Mouse (Mus musculus) C3H10T1/2 (cell line): ENCODE measurements around the gene Gm49336. TPM values are rescaled to one million over a fixed set of nuclear protein-coding genes. Genes with fewer than 3 reads are reported as not detected.

ENCODE experiments used
- polyA plus RNA-seq, 2 experiments: library from polyadenylated mRNA; unstranded; fragments of >200 nt; fragmentation: generic; extraction: Trizol; gene quantifications; one replicate each; pipeline ENCODE4 v1.2.1; 2012; ENCODE audit warnings: missing spikeins in 2 of 2

Gene Gm49336
- 1 to 10 TPM; 1.1 to 4.8 TPM for polyA plus RNA-seq

DNA sequence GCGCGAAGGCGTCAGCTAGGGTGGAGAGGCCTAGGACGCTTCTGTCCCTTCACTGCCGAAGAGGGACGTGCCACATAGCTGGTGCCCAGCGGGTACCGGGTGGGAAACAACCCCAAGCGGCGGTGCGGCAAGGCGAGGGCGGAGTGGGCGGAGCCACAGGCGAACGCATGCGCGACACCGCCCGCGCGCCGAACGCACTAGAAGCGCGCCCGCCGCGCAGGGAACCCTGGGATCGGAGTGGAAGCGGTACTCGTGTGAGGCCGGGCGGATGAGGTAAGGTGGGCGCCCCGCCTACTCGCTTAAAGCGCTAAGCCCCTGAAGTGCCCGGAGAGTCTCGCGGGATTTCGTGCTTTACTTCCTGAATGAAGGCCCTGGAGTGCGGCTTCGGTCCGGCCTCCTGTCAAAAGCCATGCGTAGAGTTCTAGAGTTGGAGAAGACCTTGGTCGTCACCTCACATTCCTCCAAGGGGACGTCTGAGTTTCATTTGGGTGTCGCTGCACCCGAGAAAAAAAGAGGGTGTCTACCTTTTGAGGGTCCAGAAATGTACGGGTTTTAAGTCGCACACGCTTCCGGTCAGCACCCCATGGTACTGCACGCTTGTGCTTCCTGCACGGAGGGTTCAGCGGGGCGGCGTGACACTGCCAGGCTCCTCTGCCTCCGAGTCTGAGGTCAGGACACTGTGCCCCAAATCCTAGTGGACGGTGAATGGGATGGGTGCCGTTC lies at the start of gene Gm49336, which contains the start of gene Nupl1:
Gm49336 (minus strand) TSS at position 227 of the 723 bp plus-strand sequence.
Nupl1 (minus strand) TSS at position 151 of the 723 bp plus-strand sequence.

DNA sequence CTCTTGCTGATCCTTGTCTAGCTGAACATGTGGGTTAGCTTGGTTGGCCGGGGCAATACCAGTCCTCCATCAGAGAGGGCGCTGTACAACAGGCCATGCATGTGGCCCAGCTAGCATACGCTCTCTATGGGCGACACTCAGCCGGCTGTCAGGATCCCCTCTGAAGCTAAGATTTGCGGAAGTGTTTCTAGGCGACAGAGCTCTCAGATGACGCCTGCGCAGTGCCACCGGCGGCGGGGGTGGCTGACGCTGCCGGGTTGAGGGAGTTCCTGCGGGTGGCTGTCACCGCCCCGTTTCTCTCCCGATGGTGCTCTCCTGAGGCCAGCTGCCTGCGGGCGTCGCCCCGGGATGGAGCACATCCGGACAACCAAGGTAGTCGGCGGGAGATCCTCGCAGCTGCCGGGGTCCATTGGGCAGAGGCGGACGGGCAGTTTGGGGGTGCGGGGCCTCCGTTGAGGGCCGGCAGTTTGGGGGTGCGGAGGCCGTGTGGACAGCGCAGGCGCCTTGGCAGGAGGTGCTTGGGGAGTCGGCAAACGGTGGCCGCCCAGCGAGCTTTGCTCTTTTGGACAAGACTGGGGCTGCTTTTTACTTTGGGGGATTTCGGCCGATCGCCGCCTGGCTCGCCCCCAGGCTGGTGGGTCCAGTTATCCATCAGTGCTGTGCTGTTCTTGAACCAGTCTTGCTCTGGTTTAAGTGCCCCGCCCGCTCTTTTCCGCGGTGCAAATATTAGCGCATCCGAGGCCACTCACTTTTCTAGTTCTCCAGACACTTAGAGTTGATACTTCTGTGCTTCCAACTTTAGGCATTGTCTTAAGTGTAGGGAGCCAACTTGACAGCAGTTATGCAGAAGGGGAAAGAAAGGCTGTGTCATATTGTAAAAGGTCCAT lies 13.9 kb upstream of the Gm49336 start, which contains the start of gene Mtmr6:
Mtmr6 (plus strand) TSS at position 239 of the 887 bp plus-strand sequence.

GRCm38 (mm10) chr14:60196884-60197283 lies 54.4 kb downstream of the Gm49336 start, which contains the start of gene Atp8a2:
Atp8a2 (minus strand) TSS chr14:60197179.

Other genes with a start within 250 kb of the Gm49336 start
- under 1 TPM in 1 of 2 experiments, not detected in 1; under 0.01 TPM for gene Atp8a2, start 54.3 kb downstream of the Gm49336 start, polyA plus RNA-seq
- not detected for gene Nupl1, start 76 bp downstream of the Gm49336 start, polyA plus RNA-seq
- gene Mtmr6, start 13.7 kb upstream of the Gm49336 start, polyA plus RNA-seq: 1 to 10 TPM in 1 of 2 experiments, under 1 TPM in 1; 0.57 to 7.8 TPM
- gene Amer2, start 121.8 kb upstream of the Gm49336 start, polyA plus RNA-seq: not detected